In the genomic region with DNA sequence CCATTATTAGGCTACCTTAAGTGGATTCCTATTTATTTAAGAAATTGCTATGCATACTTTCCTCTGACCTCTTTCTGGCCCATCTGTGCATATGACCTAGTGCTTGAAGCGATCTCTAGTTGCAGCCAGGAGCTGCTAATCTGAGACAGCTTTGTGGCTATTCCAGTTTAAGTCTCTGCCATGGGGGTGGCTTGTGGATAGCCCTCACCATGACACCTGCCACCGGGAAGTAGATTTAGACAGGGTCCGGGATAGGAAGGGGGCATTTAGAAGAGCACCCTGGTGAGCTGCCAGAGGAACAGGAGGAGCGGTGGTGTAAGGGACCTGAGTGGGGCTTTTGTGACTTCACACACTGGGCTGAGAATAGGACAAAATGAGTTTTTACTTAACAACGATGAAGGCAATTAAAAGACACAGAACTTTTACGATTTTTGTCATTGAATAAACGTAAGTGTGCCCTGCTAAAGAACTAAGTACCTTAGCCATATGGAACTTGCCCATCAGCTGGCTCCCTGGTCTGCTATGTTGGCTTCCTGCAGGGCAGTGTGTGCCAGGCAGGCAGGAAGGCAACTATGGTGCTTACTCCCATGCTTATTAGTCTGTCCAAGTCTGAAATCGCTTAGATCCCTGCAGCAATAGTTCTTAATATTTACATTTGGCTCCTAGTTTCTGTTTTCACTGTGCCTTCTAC, we compare ENCODE assay signal across 13 mouse cellular contexts.
DNase-seq lines count a peak whose midpoint lies in the region; ATAC-seq lines count a peak whose summit lies in the region.
"Had no signal": no experiment of that assay in that cellular context is flagged by ENCODE, and none has a peak within 500 bp of the region (broad histone marks: within the 10 kb centered on the region; RNA-seq: fewer than 3 reads in every experiment).

No protein-coding gene starts in this region.

- H3K27me3 ChIP-seq in megakaryocyte, embryonic 14.5 days (replicated peaks), result no peaks in the 10 kb centered on the region
- no peaks in the 10 kb centered on the region for H3K27me3 ChIP-seq in liver, embryonic 13.5 days
- H3K27me3 ChIP-seq: limb, embryonic 12.5 days had no signal

- peak; percentile 17; the same call in 1 of the 2 replicates for ATAC-seq in frontal cortex, adult (ENCODE audit: low TSS enrichment)
- no peak for ATAC-seq in megakaryocyte, adult 5-6 weeks (ENCODE audit: poor library complexity, severe bottlenecking)
- ATAC-seq in liver, embryonic 13.5 days (ENCODE audit: low read depth), result peak; percentile 34; the same call in 1 of the 2 replicates

- H3K9ac ChIP-seq in liver, embryonic 13.5 days, result peak overlapping the region; percentile 22; the same call in 1 of the 2 replicates
- H3K9ac ChIP-seq: limb, embryonic 12.5 days had no signal

- H3K4me1 ChIP-seq in megakaryocyte, embryonic 14.5 days, result peaks cover 75% of the 10 kb centered on the region
- peaks cover 44% of the 10 kb centered on the region for H3K4me1 ChIP-seq in liver, embryonic 13.5 days (replicated peaks)

- no peak overlapping the region for H3K4me2 ChIP-seq in liver, embryonic 13.5 days
- H3K4me2 ChIP-seq: limb, embryonic 12.5 days had no signal

- H3K9me3 ChIP-seq in megakaryocyte, embryonic 14.5 days, result no peaks in the 10 kb centered on the region
- no peaks in the 10 kb centered on the region for H3K9me3 ChIP-seq in liver, embryonic 13.5 days (replicated peaks)
- H3K9me3 ChIP-seq: limb, embryonic 12.5 days had no signal

- H3K27ac ChIP-seq in liver, embryonic 13.5 days, result peak overlapping the region; percentile 65
- H3K27ac ChIP-seq: kidney, postnatal 0 days; limb, embryonic 12.5 days had no signal

- H3K36me3 ChIP-seq in megakaryocyte, embryonic 14.5 days (replicated peaks; ENCODE audit: low read length), result peaks cover 21% of the 10 kb centered on the region
- H3K36me3 ChIP-seq in liver, embryonic 13.5 days, result peaks cover 11% of the 10 kb centered on the region

- peak overlapping the region; percentile 81 for H3K4me3 ChIP-seq in megakaryocyte, embryonic 14.5 days (replicated peaks)
- H3K4me3 ChIP-seq in liver, embryonic 13.5 days (replicated peaks), result no peak overlapping the region
- H3K4me3 ChIP-seq: erythroblast, embryonic 14.5 days; limb, embryonic 12.5 days had no signal

- no peak for DNase-seq in frontal cortex, postnatal 14 days (ENCODE audit: low spot score in 2 of 2)
- peak; percentile 72 for DNase-seq in cerebellum, adult 9-10 months
- DNase-seq in liver, embryonic 13.5 days, result no peak
- DNase-seq in right cerebral cortex, adult 2 months (ENCODE audit: low spot score in 2 of 2), result no peak
- DNase-seq in embryo, embryonic 10.5 days (ENCODE audit: low spot score), result no peak
- DNase-seq: gastrocnemius, postnatal 36 days; layer of hippocampus, postnatal 36 days had no signal

- 80% methylated on average over 8 of the region's 8 CpGs for WGBS in liver, embryonic 13.5 days (ENCODE audit: insufficient replicate concordance)
